Mouse (Mus musculus) neutrophil, adult 5-6 weeks (primary cell): ENCODE results near the gene Abhd17c. TPM values are rescaled to one million over a fixed set of nuclear protein-coding genes. Genes with fewer than 3 reads are reported as not detected.

ENCODE experiments used
- ATAC-seq: fragments of 151-379, 151-347 bp; 2 replicates; pipeline ENCODE4 v1.8.0; 2017; ENCODE audit warnings: mild to moderate bottlenecking, moderate TSS enrichment; ENCODE audit not compliant: insufficient number of reproducible peaks, poor library complexity, low FRiP score, severe bottlenecking; ENCODE audit errors: extremely low read depth
- total RNA-seq: library from RNA; stranded (forward); fragments of 200-1000 nt; gene quantifications from 2 replicates; pipeline ENCODE4 v1.2.3, GENCODE M21; 2017

The Abhd17c gene
- total RNA-seq, 1 experiment from 2014 or later, result 8.6 TPM

- ATAC-seq, result peak; percentile 74; the same call in 1 of the 2 replicates
These were observed 11.9 kb upstream of the Abhd17c start for GRCm38 (mm10) chr7:84163585-84163984.

DNA sequence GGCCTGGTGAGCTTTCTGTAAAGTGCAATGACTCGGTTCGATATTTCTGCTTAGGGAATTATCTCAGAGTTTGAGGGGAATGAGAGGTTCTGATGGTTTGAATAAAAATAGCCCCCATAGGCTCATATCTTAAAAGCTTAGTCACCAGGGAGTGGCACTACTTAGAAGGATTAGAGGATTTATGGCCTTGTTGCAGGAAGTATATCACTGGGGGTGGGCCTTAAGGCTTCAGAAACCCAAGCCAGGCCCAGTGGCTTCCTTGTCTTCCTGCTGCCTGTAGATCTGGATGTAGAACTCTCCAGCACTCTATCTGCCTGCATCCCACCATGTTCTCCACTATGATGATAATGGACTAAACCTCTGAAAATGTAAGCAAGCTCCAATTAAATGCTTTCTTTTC is 7.7 kb upstream of the Abhd17c start:
- no peak for ATAC-seq

DNA sequence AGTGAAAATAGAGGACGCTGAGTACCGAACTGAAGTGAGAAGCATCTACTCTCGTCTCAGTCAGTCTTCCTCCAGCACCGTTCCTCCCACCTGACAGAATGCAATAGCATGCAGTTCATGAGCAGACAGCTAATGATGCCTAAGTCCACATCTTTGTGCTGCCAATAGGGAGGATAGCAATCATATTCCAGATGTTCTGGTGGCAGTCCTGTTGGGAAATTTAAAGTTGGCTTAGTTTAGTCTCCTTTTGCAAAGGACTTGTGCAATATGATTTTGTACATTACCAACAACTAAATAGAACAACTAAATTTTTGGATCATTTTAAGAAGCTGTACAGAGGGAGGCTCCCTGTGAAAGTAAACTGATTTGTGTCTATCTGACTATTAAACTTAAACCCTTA is 2.1 kb upstream of the Abhd17c start:
- ATAC-seq, result no peak

DNA sequence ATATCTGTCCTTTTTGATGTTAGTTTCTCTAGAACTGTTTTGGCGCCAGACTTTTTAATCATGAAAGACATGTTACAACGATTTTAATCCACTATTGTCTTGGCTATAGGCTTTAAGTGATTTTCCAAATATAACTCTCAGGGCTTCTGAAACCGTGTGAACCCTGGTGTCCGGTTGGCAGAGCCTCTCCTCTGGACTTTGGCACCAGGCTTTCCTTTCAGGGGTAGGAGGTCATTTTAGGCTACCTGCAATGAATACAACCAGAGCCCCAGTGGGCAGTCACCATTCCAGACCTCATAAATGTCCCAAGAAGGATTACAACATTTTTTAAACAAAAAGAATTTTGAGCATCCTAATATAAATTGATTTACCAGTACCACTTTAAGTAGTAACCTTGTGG is 1.1 kb upstream of the Abhd17c start:
- no peak for ATAC-seq

DNA sequence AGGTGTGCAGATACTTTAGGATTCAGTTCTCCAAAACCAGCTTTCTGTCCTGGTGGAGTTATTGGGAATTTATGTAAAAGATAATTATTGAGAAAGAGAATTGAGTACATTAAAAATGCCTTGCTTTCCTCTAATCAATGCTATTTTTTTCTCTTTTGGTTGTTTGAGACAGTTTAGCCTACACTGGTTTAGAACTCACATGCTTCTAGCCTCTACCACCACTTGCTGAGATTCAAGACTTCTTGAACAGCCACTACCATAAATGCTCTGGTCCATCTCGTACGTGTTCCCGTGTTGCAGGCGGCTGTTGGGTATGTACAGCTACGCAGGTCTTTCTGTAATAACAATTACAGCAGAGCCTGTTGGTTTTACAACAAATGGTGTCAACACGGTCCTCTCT is 681 bp upstream of the Abhd17c start:
- no peak for ATAC-seq

- peak; percentile 93 for ATAC-seq
These were observed 254 bp upstream of the Abhd17c start for GRCm38 (mm10) chr7:84151960-84152334.

DNA sequence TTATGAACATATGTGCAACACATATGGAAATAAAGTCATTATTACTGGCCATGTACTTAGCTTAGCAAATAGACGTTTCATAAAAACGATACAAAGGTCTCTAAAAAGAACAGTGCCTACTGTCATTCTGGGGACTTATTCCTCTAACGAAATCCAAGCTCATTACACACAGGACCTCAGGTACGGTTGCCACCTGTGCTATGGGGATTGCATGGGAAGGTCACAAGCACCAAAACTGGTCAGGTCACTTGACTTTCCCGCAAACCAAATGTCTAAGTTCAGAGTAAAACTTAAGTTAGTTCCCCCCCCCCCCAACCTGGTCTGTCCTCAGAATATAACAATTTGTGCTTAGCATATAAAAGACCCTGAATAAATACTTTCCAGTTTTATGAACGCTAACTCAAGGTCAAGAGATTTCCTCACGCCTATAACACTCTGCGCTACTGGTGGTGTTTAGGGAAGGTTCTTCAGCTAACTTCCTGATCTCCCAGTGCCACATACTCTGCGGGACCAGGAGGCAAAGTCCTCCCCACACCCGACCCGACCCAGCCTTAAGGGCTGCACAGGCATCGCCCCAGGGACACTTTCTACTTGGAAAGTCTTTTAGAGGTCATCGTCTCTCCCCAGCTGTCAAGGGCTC is 1.2 kb downstream of the Abhd17c start:
- no peak for ATAC-seq

DNA sequence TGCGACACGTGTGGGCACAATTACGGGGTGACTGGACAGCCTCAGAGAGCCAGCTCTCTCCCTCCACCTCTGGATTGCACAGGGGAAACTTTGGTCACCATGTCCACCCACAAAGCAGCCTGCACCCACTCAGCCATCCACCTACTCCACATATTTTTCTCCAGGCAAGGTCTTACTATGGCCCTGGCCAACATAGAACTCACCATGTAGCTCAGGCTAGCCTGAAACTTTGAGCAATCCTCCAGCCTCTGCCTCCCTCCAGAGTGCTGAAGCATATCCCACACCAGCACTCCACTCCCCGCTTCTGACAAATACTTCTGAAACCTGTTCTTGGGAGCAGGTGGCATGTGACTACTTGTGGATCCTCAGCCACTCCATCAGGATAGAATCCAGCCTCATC is 1.9 kb downstream of the Abhd17c start:
- no peak for ATAC-seq

DNA sequence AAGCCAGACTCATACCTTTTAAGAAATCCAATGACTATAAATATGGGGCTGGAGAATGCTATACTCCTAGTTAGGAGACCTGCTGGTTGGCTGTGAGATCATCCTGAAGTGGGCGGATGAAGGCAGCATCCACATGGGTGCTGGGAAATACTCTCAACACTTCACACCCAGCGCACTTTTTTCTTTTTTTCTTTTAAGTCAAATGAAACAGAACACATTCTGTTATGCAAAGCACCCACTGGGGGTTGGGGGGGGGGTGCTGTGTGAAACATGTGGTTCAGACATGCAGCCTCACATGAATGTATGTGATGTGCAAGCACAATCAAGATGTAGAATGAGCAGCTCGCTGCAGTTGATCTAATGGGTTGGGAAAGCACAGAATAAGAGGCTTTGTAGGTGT is 2.8 kb downstream of the Abhd17c start:
- ATAC-seq, result no peak

GRCm38 (mm10) chr7:84147746-84148145 is 3.9 kb downstream of the Abhd17c start:
- no peak for ATAC-seq

GRCm38 (mm10) chr7:84145633-84146032 is 6.1 kb downstream of the Abhd17c start:
- no peak for ATAC-seq

GRCm38 (mm10) chr7:84142736-84143473 is 8.8 kb downstream of the Abhd17c start:
- peak; percentile 44; the same call in 1 of the 2 replicates for ATAC-seq

DNA sequence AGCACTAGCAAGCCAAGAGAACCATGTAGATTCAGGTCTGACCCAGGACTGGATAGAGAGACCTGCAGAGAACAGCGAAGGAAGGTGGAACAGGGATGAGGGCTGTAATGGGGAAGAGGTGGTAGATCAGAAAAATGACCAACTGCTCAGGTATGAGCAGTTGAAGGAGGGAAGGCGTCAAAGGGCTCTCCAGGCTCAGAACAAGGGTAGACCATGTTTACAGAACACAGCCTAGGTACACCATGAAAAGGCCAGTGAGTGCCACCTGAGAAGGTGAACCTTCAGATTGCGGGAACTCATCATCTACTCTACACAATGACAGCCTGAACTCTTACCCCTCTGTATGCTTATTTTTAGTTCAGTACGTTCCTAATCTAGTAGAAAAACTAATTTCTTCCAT is 9.5 kb downstream of the Abhd17c start:
- ATAC-seq, result no peak

DNA sequence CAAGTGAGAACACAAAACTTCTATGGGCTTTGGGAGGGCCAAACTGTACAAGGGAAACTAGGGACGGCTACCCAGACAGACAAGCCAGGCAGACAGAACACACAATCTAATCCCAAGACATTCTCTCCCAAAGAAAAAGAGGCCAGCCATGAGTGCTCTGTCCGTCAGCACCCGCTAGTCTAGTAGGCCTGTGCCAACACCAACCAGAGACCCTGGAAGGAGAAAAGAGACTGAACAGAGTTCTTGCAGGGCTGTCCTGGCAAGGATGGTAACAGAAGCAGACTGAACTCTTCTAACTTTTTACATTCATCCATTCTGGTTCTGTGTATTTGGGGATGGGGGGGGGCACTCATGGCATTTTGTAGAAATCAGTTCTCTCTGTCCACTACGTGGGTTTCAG is 12.1 kb downstream of the Abhd17c start:
- ATAC-seq, result no peak

GRCm38 (mm10) chr7:84138731-84139130 is 13.0 kb downstream of the Abhd17c start:
- no peak for ATAC-seq

DNA sequence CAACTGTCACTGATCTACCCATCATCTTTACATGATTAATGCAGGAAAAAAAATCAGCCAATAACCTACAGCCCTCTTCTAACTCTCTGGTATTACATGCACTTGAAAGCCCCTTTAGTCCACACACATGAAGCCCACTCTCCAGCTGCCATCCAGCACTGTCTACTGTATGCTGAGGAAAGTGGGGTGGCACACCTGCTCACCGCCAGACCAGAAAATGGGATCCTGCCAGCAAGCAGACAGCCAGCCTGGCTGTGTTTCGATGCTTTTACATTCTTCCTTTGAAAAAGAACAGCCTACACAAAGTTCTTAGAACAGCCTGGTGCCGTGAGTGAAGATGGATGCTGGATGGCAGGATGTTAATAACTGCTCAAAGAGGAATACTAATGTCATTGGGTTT is 13.9 kb downstream of the Abhd17c start:
- ATAC-seq, result no peak

GRCm38 (mm10) chr7:84135799-84136700 is 15.6 kb downstream of the Abhd17c start:
- ATAC-seq, result no peak

- ATAC-seq, result no peak
These were observed 19.0 kb downstream of the Abhd17c start for GRCm38 (mm10) chr7:84132704-84133103.

DNA sequence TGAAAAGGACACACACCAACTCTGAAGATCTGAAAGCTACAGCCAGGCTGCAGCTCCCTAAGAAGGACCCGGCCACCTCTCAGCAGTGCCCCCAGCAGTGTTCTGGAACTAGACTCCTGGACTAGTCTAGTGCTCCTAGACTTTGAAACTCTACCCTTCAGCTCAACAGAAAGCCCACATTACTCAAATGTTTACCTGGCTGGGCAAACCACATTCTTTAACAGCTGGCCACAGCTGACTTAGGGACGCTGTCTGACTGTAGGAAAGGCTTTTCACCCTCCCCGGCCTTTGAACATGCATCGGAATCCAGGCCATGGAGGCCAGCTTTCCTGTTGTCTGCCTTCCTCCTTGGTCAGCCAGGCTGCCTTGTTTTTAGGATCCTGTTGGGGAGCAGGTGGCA is 20.0 kb downstream of the Abhd17c start:
- no peak for ATAC-seq

DNA sequence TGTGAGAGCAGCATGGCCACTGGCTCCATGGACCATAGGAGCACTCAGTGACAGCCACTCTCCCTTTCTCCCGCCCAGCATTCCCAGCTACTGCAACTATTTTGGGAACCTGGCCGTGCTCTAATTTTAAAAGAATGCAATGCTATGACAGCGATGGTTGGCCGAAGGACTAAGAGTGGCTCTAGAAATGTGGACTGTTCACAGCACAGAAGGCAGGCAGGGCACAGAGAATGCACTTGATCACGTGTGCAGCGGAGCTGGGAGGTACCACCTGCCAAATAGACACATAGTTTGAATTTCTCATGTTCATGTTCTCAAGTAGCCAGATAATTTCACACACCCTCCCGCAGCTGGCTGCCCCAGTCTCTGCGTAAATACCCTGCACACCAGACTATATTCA is 23.0 kb downstream of the Abhd17c start:
- ATAC-seq, result no peak
